Mouse (Mus musculus) megakaryocyte, adult 5-6 weeks (primary cell): ENCODE data around the gene Pkig. TPM values are rescaled to one million over a fixed set of nuclear protein-coding genes. Genes with fewer than 3 reads are reported as not detected.
"Not testable (repeated sequence)": the region's sequence is repeated elsewhere in the genome, so short reads cannot be mapped to it uniquely, and the experiment has no call there.

Experiments used
- ATAC-seq: 2 replicates; pipeline ENCODE4 v1.8.0; 2016; ENCODE audit warnings: mild to moderate bottlenecking, inconsistent platforms; ENCODE audit not compliant: poor library complexity, severe bottlenecking
- total RNA-seq, 2 experiments: library from RNA; stranded (forward) in 1 of 2; stranded (reverse) in 1 of 2; fragments of 153-499, 151-499 nt in 1 of 2; fragments of 221-1000, 200-1000 nt in 1 of 2; gene quantifications; 2 replicates each; pipeline versions ENCODE4 v1.2.3 to v1.2.4; 2015 to 2017

The Pkig gene
- total RNA-seq (2015) (47.7 and 50.9 TPM in 2 replicates), total RNA-seq (2017) (36.8 and 55.2 TPM in 2 replicates)

DNA sequence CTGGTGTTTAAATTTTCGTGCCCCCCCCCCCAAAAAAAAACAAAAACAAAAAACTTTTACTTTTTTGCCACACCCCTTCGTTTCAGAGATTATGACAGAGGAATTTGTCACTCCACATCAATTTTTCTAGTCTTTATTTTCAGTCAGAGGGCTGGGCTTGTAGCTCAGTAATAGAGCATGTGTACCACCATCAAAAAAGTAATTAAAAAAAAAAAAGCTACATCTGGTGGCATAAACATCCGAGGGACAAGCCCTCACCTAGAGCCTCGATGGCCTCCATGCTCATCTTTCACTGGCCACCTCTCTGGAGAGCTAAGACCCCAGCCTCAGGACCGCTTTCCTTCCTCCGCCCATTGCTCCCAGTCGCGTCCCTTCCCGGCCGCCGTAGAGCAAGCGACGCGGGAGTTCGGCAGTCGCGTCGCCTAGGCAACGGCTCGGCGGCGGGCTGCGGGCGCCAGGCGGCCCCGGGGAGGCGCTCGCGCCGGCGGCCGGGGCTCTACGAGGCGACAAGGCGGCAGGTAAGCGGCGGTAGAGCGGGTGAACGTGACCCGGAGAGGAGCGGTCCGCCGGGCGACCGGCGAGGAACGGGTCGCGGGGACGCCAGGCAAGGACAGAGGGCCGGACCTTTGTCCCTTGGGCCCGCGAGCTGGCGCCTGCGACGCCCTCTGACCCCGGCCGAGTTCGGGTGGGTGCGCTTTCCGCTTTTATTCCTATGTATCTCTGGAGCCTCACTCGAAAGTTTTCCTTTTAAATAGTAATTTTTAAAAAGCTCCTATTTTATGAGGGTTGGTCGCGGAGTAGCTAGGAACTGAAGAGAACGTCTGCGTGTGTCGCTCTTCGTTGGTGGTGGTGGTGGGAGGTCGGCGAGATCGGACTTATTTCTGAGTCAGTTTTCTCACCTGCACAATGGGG lies at the start of gene Pkig:
Pkig (plus strand) TSS at position 412 of the 912 bp plus-strand sequence.
- ATAC-seq, result peak; percentile 83

- ATAC-seq, result no peak
These were observed 48.8 kb upstream of the Pkig start for GRCm38 (mm10) chr2:163609281-163609975.

DNA sequence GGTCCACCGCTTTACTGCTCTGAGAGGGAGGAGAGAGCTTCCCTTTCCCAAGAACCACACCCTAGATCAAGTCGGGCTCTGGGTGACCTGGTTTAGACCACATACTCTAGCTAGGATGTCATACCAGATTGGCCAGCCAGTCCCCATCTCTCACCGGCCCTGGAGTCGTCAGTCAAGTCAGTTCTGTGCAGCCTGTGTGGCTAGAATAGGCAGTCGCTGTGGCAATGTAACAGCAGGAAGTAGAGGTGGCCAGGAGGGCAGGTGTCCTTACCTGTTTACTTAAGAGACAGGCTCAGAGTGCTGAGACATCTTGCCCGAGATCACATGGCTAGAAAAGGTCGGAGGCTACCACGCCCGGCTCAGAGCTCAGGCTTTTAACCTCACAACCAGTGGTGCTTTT lies 47.0 kb upstream of the Pkig start:
- no peak for ATAC-seq

DNA sequence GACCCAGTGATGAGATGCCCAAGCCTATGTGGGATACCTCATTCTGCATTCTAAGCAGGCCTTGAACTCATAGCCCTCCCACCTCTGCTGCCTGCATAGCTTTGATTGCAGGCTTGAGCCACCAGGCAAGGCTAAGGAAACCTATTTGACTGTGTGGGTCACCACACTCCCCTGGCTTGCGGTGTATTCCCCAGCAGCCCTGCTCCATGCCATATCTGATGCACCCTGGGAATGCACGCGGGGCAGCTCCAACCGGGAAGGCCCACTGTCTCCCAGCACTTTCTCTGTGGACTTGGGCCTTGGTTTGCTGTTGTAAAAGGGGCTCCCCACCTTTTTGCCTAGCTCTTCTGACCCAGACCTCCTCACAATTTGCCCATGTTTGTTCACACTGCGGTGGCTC lies 45.0 kb upstream of the Pkig start:
- ATAC-seq, result no peak

DNA sequence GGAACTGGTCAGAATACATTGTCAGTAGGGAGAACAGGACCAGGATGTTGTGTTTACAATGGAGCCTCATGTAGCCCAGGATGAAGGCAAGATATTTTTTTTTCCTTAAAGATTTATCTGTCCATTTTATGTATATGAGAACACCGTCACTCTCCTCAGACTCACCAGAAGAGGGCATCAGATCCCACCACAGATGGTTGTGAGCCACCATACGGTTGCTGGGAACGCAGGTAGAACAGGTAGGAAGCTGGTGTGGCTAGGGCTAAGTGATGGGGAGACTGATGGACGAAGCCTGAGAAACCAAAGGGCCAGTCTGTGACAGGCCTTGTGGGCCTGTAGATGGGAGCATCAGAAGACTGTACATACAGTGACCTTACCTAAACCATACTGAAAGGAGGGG lies 44.2 kb upstream of the Pkig start:
- ATAC-seq, result no peak

- no peak for ATAC-seq
These were observed 42.8 kb upstream of the Pkig start for GRCm38 (mm10) chr2:163615401-163615800.

GRCm38 (mm10) chr2:163615906-163616651 lies 42.1 kb upstream of the Pkig start:
- no peak for ATAC-seq

DNA sequence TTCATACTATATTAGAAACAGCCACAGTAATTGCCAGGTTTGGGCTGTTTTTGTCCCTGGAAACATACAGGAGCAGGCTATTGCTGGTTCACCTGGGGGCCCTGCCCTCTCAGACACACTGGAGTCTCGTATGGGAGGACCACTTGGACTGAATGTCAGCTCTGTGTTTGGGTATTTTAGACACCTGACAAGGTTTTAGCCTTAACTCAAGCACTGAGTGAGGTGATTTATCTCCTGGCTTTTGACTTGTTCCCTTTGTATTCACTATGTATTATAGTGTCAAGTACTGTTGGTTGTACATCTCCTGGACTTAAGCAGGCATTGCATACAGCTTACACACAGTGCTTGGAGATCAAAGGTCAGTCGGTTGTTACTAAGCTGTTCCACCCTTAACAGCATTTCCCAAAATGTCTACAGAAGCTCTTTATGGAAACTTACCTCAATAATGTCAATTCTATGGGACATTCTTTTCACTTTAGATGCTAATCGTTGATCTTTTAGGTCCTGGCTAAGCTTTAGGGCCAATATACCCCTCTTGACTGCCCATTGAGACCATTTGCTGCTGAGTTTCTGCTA lies 41.4 kb upstream of the Pkig start:
- ATAC-seq, result no peak

DNA sequence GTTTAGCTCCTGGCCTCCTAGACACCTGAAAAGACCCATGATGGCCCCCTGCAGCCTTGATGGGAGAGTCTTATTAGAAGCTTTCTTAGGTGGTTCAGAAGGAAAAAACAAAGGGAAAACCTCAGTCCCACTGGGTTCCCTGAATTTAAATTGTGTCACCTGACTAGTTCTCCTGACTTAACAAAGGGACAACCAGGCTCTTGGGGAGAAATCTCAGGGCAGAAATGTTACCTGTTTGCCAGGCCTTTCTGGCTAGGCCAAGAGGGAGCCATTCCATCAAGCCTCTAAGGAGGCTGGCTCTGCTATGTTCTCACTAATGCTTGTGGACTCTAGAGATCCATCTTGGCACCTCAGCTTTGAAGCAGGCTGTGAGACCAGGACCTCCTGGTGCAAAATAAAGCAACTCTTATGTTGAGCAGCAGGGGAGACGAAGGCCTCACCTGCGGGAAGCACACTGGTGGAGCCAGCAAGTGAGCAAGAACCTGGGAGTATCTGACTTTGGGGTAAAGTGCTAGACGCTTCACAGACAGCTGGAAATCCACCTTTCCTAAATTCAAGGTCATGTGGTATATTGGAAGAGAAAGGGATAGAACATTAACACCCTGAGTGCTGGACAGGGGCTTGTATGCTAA lies 40.8 kb upstream of the Pkig start:
- no peak for ATAC-seq

DNA sequence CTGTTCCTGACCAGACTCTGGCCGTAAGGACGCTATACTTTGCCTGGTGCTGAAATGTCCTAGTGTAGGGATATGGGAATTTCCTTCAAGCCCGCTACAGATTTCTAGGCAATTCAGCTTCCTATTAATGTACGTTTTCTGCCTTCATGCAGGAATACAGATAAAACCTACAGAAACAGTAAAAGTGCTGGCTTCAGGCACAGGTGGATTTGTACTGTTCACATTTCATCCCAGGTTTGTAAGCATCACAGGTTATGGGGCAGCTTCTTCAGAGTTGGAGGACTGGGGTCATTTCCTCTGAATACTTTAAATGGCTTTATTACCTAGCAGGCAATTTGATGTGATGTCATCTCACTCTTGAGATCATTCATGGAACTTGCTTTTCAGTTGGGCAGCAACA lies 40.3 kb upstream of the Pkig start:
- no peak for ATAC-seq

DNA sequence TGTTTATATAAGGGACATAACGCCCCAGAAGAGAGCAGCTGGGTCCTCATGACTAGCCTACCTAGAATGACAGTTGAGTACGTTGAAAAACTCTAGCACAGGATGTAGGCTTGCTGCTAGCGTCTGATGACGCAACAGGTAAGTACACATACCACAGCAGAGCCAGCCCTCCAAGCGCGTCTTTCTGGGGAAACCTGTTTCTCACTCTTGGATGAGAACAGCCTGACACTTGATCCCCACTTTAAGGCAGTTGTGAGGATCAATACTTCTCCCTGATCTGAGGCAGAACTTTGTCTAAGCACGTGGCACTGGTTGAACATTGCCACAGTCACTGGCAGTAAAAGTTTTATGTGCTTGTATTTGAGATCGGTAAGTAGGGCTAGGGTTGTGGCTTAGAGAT lies 37.7 kb upstream of the Pkig start:
- peak; percentile 64 for ATAC-seq

GRCm38 (mm10) chr2:163621401-163621800 lies 36.8 kb upstream of the Pkig start:
- ATAC-seq, result not testable (repeated sequence)

DNA sequence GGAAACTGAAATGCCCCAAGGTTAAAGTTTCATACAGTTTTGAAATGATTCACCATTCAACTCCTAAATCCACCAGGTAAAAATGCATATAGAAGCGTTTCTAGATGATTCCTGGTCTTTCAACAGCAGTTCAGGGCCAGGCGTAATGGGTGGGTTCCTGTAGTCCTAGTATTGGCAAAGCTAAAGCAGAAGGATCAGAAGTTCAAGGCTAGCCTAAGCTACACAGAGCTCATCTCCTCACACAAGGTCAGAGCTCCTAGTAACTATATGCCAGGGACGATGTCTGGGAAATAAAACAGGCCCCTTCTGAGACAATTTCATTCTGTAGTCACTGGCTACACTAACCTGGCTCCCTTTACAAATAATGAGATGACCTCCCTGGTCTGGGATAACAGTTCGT lies 27.0 kb upstream of the Pkig start:
- no peak for ATAC-seq

DNA sequence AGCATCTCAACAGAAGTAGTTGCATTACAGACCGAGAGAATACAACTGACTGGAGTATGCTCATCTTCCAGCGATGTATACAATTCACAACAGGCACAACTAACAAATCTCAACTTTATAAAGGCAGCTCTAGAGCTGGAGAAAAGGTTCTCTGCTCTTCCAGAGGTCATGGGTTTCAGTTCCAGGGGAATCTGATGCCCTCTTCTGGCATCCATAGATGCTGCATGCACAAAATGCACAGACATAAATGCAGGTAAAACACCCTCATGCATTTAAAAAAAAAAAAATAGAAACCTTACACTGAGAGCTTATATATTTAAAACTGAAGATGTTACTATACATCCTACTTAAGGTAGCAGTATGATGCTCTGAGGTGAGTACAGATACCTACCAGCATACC lies 26.5 kb upstream of the Pkig start:
- no peak for ATAC-seq

DNA sequence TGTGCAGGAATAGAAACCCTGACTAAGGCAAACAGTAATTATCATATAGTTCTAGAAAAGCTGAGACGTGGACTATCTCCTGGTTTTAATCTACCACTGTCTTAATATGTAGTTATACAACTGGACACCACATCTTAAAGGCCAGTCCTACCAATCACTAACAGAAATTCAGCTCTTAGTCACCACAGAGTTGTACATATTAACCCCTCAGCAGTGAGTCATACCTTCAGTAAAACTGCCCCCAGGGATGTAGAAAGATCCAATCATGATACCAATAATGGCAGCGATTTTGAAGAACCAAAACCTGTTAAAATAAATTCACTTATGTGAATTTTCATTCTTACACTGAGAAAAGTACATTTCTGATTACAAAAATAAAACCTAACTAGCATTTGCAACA lies 24.0 kb upstream of the Pkig start:
- ATAC-seq, result no peak

GRCm38 (mm10) chr2:163636057-163636456 lies 22.1 kb upstream of the Pkig start:
- ATAC-seq, result no peak

DNA sequence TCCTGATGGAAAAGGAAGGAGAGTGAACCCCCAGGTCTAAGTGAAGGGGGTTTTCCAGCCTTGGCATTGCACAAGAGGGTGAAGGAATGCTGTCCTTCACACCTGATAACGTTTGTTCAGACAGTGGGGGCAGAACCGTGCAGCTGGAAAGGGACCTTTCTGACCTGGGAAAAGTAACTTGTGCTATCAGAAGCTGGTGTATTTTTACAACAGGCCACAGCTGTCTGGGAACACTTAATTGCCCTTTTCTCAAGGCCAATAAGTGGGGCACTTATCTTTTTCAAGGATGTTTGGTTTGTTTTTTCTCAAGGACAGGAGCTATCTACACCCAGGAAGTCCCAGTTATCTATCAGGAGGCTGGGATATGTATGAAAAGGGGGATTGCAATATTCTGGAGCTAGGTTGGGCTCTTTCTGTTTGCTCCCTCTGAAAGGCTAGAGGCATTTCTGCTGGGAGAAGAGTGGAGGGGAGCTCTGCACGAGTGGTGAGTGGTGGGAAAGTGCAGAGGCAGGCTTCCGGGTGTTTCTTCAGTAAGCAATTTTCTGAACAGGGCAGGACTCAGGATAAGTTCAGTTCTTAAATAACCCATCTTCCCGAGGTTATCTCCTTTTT lies 20.4 kb upstream of the Pkig start:
- no peak for ATAC-seq

GRCm38 (mm10) chr2:163640493-163640892 lies 17.7 kb upstream of the Pkig start:
- no peak for ATAC-seq

DNA sequence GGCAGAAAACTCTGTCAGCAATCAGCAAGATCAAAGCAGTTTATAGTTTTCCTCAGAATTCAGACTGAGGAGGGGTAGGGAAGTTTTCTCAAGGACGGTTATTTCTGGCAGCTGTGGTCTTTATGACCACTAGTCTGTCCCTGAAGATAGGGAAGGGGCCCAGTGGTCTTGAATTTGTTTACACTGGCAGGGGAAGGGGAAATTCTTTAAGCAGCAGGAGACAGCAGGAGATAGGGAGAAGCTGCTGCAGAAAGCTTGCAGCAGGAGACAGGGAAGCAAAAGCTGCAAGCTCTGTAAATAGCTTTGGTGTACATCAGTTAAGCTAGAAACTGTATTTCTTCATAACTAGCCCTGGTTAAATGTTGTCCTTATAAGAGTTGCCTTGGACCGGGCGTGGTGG lies 16.5 kb upstream of the Pkig start:
- no peak for ATAC-seq
